Mouse (Mus musculus): ENCODE results near the gene Pgpep1. TPM values are rescaled to one million over a fixed set of nuclear protein-coding genes. Genes with fewer than 3 reads are reported as not detected.

Gene Pgpep1
- polyA plus RNA-seq, 1 experiment = 38.5 TPM

DNA sequence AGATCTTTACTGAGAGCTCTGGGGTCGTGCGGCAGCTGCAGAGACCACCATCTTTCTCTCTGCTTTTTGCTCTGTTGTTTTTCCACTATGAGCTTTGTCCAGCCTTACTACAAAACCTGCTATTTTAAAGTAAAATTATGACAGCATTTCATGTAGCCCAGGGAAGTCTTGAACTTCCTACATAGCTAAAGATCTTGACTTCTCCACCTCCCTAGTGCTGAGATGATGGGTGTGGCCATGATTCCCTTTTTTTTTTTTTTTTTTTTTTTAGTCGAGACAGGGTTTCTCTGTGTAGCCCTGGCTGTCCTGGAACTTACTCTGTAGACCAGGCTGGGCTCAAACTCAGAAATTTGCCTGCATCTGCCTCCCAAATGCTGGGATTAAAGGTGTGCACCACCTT, 4.4 kb upstream of the Pgpep1 start:
- no peak for TF ChIP-seq REST (IDR thresholded peaks at IDR 0.05; ENCODE audit: insufficient read depth, insufficient read length)
- no peak for TF ChIP-seq POLR2A (IDR thresholded peaks at IDR 0.05; ENCODE audit: insufficient read length, low read depth)
- no peak for TF ChIP-seq TCF3 (IDR thresholded peaks at IDR 0.05; ENCODE audit: insufficient read length, low read depth)
- no peak for TF ChIP-seq E2F4 (IDR thresholded peaks at IDR 0.05; ENCODE audit: insufficient read depth)
- no peak for TF ChIP-seq MYOG (IDR thresholded peaks at IDR 0.05; ENCODE audit: control insufficient read depth in 1 of 3, insufficient read depth in 1 of 3, insufficient read length in 2 of 3, low read depth in 2 of 3)
- no peak for TF ChIP-seq USF1 (IDR thresholded peaks at IDR 0.05; ENCODE audit: low read depth)
- Histone ChIP-seq H3K4me2 (ENCODE audit: low read depth) (no peak overlapping the region), H3ac (ENCODE audit: control insufficient read depth, insufficient read length) (no peak overlapping the region), H3K79me2 (ENCODE audit: control insufficient read depth, insufficient read depth) (no peaks in the 10 kb centered on the region), H3K27me3 (ENCODE audit: control insufficient read depth, insufficient read depth, insufficient read length) (no peaks in the 10 kb centered on the region), H3K36me3 (ENCODE audit: control insufficient read depth, insufficient read depth) (no peaks in the 10 kb centered on the region), H3K4me3 (no peak overlapping the region)

DNA sequence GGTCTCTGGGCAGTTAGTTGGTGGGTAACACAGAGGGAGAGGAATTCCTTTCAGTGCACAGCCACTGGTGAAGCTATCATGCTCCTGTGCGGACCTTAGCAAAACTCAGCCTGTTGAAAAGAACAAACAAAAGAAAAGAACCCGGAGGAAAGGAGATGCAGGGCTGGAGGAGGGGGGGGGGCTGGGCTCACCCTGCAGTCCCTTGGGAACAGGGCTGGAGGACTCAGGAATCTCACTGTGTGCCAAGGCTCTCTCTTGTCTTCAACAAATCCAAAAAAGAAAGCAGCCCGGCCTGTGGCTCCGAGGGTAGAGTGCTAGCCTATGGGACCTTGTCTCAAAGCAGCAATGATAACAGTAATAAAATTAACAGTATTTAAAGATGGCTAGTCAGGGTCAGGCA, 3.5 kb upstream of the Pgpep1 start:
- Histone ChIP-seq H3K27me3 (ENCODE audit: control insufficient read depth, insufficient read depth, insufficient read length) (no peaks in the 10 kb centered on the region), H3K4me2 (ENCODE audit: low read depth) (no peak overlapping the region), H3K36me3 (ENCODE audit: control insufficient read depth, insufficient read depth) (no peaks in the 10 kb centered on the region), H3K4me3 (no peak overlapping the region), H3ac (ENCODE audit: control insufficient read depth, insufficient read length) (no peak overlapping the region), H3K79me2 (ENCODE audit: control insufficient read depth, insufficient read depth) (peaks cover 6% of the 10 kb centered on the region)
- TF ChIP-seq POLR2A (IDR thresholded peaks at IDR 0.05; ENCODE audit: insufficient read length, low read depth) (no peak), MYOD1 (IDR thresholded peaks at IDR 0.05; ENCODE audit: control insufficient read depth in 1 of 3, insufficient read length in 2 of 3, low read depth in 2 of 3) (no peak), POLR2AphosphoS2 (IDR thresholded peaks at IDR 0.05; ENCODE audit: insufficient read length, low read depth) (no peak), SRF (IDR thresholded peaks at IDR 0.05; ENCODE audit: control insufficient read depth, insufficient read length, low read depth) (no peak), MAX (IDR thresholded peaks at IDR 0.05; ENCODE audit: low read depth) (no peak), TCF12 (IDR thresholded peaks at IDR 0.05; ENCODE audit: insufficient read depth, poor library complexity, severe bottlenecking) (no peak), MYOG (IDR thresholded peaks at IDR 0.05; ENCODE audit: control insufficient read depth in 1 of 3, insufficient read depth in 1 of 3, insufficient read length in 2 of 3, low read depth in 2 of 3) (no peak), USF1 (IDR thresholded peaks at IDR 0.05; ENCODE audit: low read depth) (no peak), TCF3 (IDR thresholded peaks at IDR 0.05; ENCODE audit: insufficient read length, low read depth) (no peak), REST (IDR thresholded peaks at IDR 0.05; ENCODE audit: insufficient read depth, insufficient read length) (no peak), CEBPB (IDR thresholded peaks at IDR 0.05; ENCODE audit: insufficient read depth, poor library complexity, severe bottlenecking) (no peak), E2F4 (IDR thresholded peaks at IDR 0.05; ENCODE audit: insufficient read depth) (no peak)

DNA sequence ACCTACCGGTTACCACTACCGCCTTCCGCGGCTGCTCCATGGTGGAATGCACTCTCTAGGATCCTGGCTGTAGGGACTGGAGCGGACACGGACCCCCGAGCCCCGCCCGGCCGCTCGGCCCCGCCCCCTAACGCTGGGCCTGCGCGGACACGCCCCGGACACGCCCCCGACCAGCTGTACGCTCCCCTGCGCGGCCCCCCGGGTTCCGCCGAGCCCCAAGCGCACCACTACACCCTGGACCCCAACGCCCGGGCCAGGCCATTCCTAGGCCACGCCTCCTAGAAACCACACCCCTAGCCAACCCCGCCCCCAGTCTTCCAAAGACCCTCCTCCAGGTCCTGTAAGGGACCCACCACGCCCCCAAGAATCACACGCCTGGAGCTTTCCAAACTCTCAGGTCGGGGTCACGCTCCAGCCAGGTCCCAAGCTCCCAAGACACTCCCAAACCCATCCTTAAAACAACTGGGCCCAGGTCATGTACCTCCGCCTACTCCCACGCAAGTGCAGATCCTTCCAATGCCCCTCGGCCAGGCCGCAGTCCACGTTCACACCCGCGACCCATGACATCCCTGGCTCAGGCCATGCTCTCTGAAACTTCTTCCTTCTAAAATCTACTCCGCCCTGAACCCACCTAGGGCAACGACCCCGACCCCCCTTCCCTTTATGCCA, 450 bp downstream of the Pgpep1 start:
- H3ac ChIP-seq (ENCODE audit: control insufficient read depth, insufficient read length) = peak overlapping the region; percentile 34
- TF ChIP-seq MYOD1 (IDR thresholded peaks at IDR 0.05; ENCODE audit: control insufficient read depth in 1 of 3, insufficient read length in 2 of 3, low read depth in 2 of 3) (peak in 1 of 3 experiments; percentile 54), POLR2AphosphoS2 (IDR thresholded peaks at IDR 0.05; ENCODE audit: insufficient read length, low read depth) (peak; percentile 87), USF1 (IDR thresholded peaks at IDR 0.05; ENCODE audit: low read depth) (no peak), MYOG (IDR thresholded peaks at IDR 0.05; ENCODE audit: control insufficient read depth in 1 of 3, insufficient read depth in 1 of 3, insufficient read length in 2 of 3, low read depth in 2 of 3) (peak in 2 of 3 experiments; percentile 40 to 55), POLR2A (IDR thresholded peaks at IDR 0.05; ENCODE audit: insufficient read length, low read depth) (peak; percentile 86), E2F4 (IDR thresholded peaks at IDR 0.05; ENCODE audit: insufficient read depth) (no peak)
- no peaks in the 10 kb centered on the region for H3K27me3 ChIP-seq (ENCODE audit: control insufficient read depth, insufficient read depth, insufficient read length)
- peak overlapping the region; percentile 77 for H3K4me2 ChIP-seq (ENCODE audit: low read depth)
- H3K79me2 ChIP-seq (ENCODE audit: control insufficient read depth, insufficient read depth) = peaks cover 10% of the 10 kb centered on the region
- peaks cover 4% of the 10 kb centered on the region for H3K36me3 ChIP-seq (ENCODE audit: control insufficient read depth, insufficient read depth)
- peak overlapping the region; percentile 84 for H3K4me3 ChIP-seq

DNA sequence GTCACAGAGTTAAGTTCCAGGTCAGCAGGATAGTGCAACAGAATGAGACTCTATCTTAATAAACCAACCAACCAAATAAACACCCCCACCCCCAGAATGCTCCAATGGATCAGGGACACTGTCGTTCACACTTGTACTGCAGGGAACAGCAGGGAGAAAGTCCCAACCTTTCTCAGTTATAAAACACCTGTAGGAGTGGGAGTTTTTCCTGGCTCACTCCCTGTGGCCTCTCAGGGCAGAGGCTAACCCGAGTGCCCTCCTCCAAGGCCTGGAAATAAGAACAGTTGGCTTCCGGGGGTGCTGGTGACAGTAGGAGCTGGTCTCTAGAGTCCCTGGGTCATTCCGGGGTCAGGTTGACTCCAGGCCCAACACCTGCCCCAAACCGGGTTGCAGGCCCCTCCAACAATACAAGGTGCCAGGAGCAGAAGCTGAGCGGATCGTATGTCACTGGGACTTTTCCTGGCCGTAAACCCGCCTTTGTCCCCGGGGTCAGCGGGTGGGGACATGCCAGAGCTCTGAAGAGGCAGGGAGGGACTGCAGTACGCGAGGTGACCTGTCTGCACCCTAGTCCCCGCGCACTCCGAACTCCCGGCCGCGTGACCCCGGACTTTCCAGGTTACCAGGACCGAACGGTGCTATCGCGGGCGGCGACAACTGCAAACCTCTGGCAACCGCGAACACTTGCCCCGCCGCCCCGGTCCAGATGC, 1.1 kb downstream of the Pgpep1 start:
- H3K27me3 ChIP-seq (ENCODE audit: control insufficient read depth, insufficient read depth, insufficient read length) = no peaks in the 10 kb centered on the region
- H3K79me2 ChIP-seq (ENCODE audit: control insufficient read depth, insufficient read depth) = peaks cover 10% of the 10 kb centered on the region
- H3K4me2 ChIP-seq (ENCODE audit: low read depth) = peak overlapping the region; percentile 69
- peak overlapping the region; percentile 34 for H3ac ChIP-seq (ENCODE audit: control insufficient read depth, insufficient read length)
- TF ChIP-seq E2F4 (IDR thresholded peaks at IDR 0.05; ENCODE audit: insufficient read depth) (no peak), MYOD1 (IDR thresholded peaks at IDR 0.05; ENCODE audit: control insufficient read depth in 1 of 3, insufficient read length in 2 of 3, low read depth in 2 of 3) (peak in 1 of 3 experiments; percentile 22), SRF (IDR thresholded peaks at IDR 0.05; ENCODE audit: control insufficient read depth, insufficient read length, low read depth) (no peak)
- peak overlapping the region; percentile 84 for H3K4me3 ChIP-seq
- H3K36me3 ChIP-seq (ENCODE audit: control insufficient read depth, insufficient read depth) = peaks cover 4% of the 10 kb centered on the region

DNA sequence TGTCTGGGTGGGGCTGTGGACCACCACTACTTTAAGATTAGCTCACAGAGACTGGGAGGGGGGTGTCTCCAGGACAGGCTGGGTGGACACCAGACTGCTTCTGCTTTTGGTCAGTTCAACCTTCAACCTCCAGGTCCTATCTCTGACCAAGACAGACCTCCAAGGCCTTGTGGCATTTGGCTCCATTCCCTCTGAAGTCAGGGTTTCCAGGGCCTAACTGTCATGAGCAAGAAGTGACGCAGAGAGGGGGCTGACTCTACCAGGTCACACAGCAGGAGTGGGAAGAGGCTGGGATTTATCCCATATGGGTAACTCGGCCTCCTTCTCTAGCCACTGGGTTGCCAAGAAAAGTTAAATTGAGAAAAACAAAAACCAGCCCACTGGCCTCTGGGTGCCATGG, 2.4 kb downstream of the Pgpep1 start:
- Histone ChIP-seq H3K36me3 (ENCODE audit: control insufficient read depth, insufficient read depth) (peaks cover 4% of the 10 kb centered on the region), H3K79me2 (ENCODE audit: control insufficient read depth, insufficient read depth) (peaks cover 10% of the 10 kb centered on the region), H3ac (ENCODE audit: control insufficient read depth, insufficient read length) (no peak overlapping the region), H3K4me3 (peak overlapping the region; percentile 84), H3K27me3 (ENCODE audit: control insufficient read depth, insufficient read depth, insufficient read length) (no peaks in the 10 kb centered on the region), H3K4me2 (ENCODE audit: low read depth) (peak overlapping the region; percentile 69)
- TF ChIP-seq MYOD1 (IDR thresholded peaks at IDR 0.05; ENCODE audit: control insufficient read depth in 1 of 3, insufficient read length in 2 of 3, low read depth in 2 of 3) (no peak), TCF3 (IDR thresholded peaks at IDR 0.05; ENCODE audit: insufficient read length, low read depth) (no peak), E2F4 (IDR thresholded peaks at IDR 0.05; ENCODE audit: insufficient read depth) (no peak), REST (IDR thresholded peaks at IDR 0.05; ENCODE audit: insufficient read depth, insufficient read length) (no peak), MAX (IDR thresholded peaks at IDR 0.05; ENCODE audit: low read depth) (no peak), SRF (IDR thresholded peaks at IDR 0.05; ENCODE audit: control insufficient read depth, insufficient read length, low read depth) (no peak), MYOG (IDR thresholded peaks at IDR 0.05; ENCODE audit: control insufficient read depth in 1 of 3, insufficient read depth in 1 of 3, insufficient read length in 2 of 3, low read depth in 2 of 3) (no peak), USF1 (IDR thresholded peaks at IDR 0.05; ENCODE audit: low read depth) (no peak), CEBPB (IDR thresholded peaks at IDR 0.05; ENCODE audit: insufficient read depth, poor library complexity, severe bottlenecking) (no peak), POLR2AphosphoS2 (IDR thresholded peaks at IDR 0.05; ENCODE audit: insufficient read length, low read depth) (no peak), POLR2A (IDR thresholded peaks at IDR 0.05; ENCODE audit: insufficient read length, low read depth) (no peak), TCF12 (IDR thresholded peaks at IDR 0.05; ENCODE audit: insufficient read depth, poor library complexity, severe bottlenecking) (no peak)

Measured in myocyte (in vitro differentiated cells).